Mouse (Mus musculus): ENCODE data around the gene Tprg.

- TF ChIP-seq CTCF (IDR thresholded peaks at IDR 0.05; ENCODE audit: insufficient read depth, low read depth, low read length) (no peak), POLR2A (IDR thresholded peaks at IDR 0.05; ENCODE audit: insufficient read depth, low read depth, low read length) (no peak)
Observed at GRCm38 (mm10) chr16:25411307-25411706, 124.7 kb downstream of the Tprg start.
